Mouse (Mus musculus) cerebellum, adult 18-20 months (tissue): ENCODE results near the gene Med15.

Experiments used
- DNase-seq, 2 experiments: peaks; one replicate each; pipeline ENCODE4 v3.0.0; 2021

Gene Med15

GRCm38 (mm10) chr16:17647566-17648340 is 84.9 kb downstream of the Med15 start:
- DNase-seq, result peak; percentile 57 to 58

DNA sequence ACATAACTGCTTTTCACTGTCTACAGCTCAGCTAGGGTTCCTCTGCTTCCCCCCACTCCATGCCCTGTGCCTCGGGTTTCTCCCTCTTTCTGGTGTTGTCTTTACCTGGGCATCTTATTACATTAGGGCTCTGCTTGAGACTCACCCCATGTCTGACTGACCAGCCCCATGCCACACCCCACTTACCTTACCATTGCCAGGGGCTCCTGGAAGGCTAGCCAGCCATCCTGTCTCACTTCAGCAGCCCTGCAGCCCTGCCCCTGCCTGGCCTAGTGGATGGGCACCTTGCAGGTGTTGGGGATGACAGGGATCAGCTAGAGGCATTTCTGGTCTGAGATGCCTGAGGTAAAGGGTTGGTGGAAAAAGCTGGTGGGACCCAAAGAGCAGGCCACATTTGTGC is 85.5 kb downstream of the Med15 start:
- peak; percentile 38 to 52 for DNase-seq

DNA sequence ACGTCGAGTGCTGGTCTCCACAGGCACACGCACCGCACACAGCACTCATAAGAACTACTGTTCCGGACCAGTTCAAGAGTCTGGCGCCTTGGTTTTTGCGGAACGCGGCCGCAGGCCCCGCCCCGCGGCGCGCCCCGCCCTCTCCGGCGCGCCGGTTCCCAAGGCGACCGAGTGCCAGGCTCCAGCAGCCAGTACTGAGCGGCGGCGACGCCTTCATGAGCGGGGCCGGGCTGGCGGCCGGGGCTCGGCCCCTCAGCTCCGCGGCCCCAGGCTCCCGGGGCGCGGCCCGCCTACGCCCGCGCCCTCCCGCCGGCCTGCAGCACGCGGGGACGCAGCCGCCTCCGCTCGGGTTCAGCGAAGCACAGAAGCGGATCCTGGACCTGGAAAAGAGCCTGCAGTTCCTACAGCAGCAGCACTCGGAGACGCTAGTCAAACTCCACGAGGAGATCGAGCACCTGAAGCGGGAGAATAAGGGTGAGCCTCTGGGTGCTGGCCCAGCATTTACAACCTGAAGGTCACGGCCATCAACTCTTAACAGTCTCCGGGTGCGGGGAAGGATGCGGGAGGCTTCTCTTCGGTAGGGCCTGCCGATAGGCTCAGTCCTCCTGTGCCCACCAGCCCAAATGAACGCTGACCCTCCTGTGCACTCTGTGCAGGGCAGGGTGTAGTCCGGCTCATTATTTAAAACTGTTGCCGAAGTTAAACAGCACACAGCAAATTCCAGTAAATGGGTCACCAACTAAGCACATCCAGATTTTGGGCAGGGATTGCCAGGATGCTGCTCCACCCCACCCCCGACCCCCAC is 86.2 kb downstream of the Med15 start, which contains the start of gene Ccdc74a:
Gene Ccdc74a (plus strand): TSS at position 161 of the 805 bp plus-strand sequence.
- DNase-seq, result peak; percentile 84 to 90

DNA sequence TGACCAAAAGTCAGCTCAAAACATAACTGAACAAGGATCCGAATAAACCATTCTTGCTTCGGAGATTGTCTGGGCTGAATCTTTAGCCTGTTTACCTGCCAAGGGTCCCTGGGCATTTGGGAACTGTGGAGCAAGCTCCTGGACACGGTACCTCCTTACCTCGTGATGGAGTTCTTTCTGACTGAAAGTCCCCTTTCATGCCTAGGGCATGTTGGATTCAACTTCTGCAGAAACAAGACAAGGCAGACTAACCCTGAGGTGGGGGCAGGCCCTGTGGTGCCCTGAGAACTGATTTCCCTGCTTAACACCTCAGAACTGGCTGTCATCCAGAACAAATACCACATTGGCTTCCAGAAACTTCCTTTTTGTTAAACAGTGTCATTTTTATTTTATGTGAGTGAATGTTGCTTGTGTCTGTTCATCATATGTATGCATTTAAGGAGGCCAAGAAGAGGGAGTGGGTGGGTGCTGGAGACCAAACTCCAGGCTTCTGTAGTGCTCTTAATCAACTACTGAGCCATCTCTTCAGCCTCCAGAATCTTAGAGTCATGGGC is 89.2 kb downstream of the Med15 start:
- no peak for DNase-seq

- DNase-seq, result peak; percentile 89 to 96
Measured at GRCm38 (mm10) chr16:17642311-17642710, 90.4 kb downstream of the Med15 start.

- DNase-seq, result peak in 1 of 2 experiments; percentile 46
Measured at GRCm38 (mm10) chr16:17641301-17641700, 91.4 kb downstream of the Med15 start.

GRCm38 (mm10) chr16:17640706-17641105 is 92.0 kb downstream of the Med15 start:
- peak in 1 of 2 experiments; percentile 37 for DNase-seq

- no peak for DNase-seq
Measured at GRCm38 (mm10) chr16:17639951-17640350, 92.7 kb downstream of the Med15 start.

DNA sequence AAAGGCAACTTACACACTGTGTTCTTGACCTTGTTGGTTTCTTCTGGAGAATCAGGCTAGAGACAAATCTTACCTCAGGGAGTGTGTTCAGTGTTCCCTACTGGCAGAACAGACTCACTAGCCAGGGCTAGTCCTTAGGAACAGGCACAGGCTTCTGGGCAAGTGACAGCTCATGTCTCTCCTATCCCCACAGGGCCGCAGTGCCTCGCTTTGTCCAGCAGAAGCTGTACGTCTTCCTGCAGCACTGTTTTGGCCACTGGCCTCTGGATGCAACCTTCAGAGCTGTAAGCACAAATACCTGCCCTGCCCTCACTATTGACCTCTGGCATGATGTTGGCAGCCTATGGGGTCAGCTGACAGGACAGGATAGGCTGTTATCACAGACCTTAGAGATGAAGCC is 93.6 kb downstream of the Med15 start:
- no peak for DNase-seq

DNA sequence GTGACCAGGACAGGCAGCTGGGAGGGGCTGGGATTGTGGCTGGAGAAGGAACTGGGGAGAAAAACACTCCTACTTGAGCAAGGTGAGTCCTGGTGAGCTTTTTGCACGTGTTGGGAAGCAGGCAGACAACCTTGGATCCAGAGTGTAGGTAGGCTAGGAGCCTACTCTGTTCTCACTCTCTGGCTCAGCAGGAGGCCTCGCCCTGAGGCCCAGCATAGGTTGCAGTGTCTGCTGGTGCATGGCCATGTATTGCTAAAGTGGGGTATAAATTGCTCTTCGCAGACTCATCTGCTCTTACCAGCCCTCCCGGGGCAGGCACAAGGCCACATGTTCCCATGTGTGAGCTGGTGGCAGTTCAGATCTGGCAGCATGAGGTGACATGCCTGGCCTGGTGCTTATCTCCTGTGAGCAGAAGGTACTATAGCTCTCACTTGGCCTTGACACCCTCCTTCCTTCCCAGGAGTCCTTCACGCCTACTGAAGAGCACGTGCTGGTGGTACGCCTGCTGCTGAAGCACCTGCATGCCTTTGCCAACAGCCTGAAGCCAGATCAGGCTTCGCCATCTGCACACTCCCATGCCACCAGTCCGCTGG is 94.6 kb downstream of the Med15 start:
- no peak for DNase-seq

- DNase-seq, result no peak
Measured at GRCm38 (mm10) chr16:17637610-17638009, 95.1 kb downstream of the Med15 start.

DNA sequence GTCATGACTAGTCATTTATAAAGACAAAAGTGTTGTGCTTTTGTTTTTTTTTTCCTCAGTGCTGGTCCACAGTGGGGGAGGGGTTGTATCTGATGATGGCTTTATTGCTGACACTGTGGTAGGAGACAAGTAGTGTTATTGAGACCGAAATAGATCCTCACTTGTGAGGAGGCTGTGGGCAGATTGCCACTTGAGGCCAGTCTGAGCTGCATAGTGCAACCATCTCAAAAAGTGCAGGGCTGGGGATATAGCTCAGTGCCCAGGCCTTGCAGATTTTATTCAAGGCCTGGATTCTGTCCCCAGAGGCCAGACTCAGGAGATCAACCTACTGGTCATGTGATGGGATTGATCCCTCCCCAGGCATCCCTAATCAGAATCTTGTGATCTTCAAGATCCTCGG is 95.8 kb downstream of the Med15 start:
- DNase-seq, result no peak

DNA sequence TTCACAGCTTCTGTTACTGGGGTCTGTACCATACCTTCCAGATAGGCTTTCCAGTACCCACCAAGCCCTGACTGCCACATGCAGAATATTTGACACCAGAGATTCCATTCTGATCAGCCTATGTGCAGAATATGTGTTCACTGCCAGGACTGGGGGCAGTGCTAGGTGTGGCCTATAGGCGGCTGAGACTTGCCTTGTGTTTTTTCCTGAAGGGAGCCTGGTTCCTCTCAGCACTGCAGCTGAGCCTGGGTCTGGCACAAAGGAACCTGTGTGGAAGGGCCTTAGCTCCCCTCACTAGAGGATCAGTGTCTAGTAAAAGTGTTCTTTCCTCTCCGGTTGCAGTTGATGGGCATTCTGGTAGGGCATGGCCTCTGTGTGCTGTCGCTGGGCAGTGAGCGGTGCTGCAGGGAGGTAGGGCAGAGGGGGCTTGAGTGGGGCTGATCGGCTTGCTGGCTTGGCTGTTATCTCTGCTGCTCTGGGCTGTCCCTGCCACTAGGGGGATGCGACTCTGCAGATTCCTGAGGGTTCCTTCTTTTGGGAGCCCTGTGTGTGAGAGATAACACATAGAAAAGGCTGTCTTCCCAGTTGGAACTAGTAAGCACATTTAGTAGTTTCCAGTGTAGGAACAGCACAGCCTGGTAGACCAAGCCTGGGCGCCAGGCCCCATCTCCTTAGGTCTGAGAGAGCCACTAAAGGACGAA is 99.1 kb downstream of the Med15 start:
- no peak for DNase-seq

DNA sequence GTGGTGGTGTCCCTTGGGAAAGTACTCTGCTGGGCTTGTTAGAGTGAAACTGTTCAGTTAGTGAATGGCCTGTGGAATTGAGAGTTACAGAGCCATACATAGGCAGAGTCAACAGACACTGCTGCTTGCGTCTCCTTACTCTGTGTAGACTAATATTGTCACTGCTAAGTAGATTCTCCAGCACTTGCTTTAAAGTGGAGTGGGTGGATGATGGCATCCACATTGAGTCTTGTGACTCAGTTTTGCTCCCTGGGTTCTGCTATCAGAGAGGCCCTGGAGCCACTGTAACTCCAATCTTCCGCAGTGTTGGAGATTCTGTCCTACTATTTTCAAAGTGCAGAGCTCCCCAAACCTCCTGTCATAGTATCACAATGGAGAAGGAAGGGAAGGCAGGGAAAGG is 100.1 kb downstream of the Med15 start:
- DNase-seq, result no peak

DNA sequence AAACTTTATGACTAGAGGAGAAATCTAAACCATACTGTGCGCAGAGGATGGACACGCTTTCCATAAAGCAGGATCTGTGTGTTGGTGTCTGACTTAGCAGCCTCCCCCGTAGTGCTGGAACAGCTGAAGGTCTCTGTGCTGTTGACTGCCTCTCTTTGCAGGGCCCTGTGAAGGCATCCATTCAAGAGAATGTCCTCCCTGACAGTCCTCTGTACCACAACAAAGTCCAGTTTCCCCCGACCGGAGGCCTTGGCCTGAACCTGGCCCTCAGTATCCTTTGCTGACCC is 106.5 kb downstream of the Med15 start:
- DNase-seq, result no peak

- DNase-seq, result peak in 1 of 2 experiments; percentile 50
Measured at GRCm38 (mm10) chr16:17625488-17626268, 107.0 kb downstream of the Med15 start.

DNA sequence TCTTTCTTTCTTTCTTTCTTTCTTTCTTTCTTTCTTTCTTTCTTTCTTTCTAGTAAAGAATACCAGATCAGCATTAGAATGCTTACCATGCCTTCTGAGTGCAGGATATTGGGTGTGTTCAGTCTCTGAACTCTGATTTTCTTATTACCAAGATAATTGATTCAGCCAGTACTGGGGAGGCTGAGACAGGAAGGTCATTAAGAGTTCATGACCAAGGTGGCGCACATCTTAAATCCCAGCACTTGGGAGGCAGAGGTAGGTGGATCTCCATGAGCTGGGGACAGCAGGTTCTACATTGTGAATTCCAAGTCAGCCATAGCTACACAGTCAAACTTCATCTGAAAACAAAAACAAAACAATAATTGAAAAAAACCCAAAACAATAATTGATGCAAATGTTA is 110.8 kb downstream of the Med15 start:
- DNase-seq, result no peak

DNA sequence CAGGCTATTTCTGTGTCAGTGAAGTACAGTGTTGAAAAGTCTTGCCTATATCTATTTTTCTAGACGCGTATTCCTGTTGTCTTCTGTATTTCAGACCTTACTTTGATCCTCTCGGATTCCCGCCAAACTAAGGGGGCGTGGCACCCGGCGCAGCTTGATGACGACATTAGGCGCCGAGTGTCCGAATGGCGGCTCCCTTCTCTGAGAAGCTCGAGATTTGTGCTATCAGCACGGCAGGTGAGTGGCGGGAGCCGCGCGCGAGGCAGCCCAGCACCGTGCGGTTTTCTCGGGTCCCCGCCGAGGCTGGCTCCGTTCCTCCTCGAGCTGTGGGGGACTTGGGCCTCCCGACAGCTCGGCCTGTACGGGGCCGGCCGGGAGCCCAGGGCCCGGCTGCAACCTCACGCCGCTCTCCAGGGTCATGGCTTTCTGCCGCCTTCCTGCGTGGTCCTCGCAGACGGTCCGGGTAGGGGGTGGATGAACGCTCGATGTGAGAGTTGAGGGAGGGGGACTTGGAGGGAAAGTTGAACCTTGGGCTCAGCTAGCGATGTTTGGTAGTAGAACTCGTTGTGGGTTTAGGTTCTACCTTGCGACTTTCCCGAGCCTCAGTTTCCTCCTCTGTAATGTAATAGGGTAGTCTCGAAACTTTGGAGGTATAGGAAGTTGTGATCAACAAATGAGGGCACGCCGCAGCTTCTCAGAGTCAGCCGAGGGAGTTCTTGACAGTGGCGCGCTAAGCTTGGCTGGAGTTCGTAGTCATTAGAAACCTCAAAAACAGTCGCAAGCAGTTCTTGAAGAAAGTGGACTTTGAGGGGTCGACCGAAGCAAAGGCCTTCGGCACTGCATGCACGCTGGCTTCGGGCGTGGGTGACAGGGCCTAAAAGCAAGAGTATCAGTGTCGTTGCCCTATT is 113.2 kb downstream of the Med15 start, which contains the start of gene Smpd4:
Gene Smpd4 (plus strand): TSS at position 157 of the 908 bp plus-strand sequence.
- DNase-seq, result peak; percentile 84 to 94

- peak; percentile 76 to 77 for DNase-seq
Measured at GRCm38 (mm10) chr16:17617922-17618565, 114.6 kb downstream of the Med15 start.

GRCm38 (mm10) chr16:17616212-17616611 is 116.5 kb downstream of the Med15 start:
- no peak for DNase-seq
